Mouse (Mus musculus): ENCODE data around the gene Clrn2. TPM values are rescaled to one million over a fixed set of nuclear protein-coding genes. Genes with fewer than 3 reads are reported as not detected.
A peak's percentile ranks its signal among the peaks of the same experiment; 100 is the strongest.

Gene Clrn2
- polyA plus RNA-seq, 3 experiments from 2014 or later, result not detected

GRCm38 (mm10) chr5:45454456-45454855, 905 bp downstream of the Clrn2 start:
- ATAC-seq, result no peak

GRCm38 (mm10) chr5:45472880-45473450, 19.4 kb downstream of the Clrn2 start:
- no peak for ATAC-seq

GRCm38 (mm10) chr5:45473521-45473920, 20.0 kb downstream of the Clrn2 start:
- ATAC-seq, result no peak

- ATAC-seq, result peak; percentile 81
Observed at GRCm38 (mm10) chr5:45474215-45474614, 20.7 kb downstream of the Clrn2 start.

GRCm38 (mm10) chr5:45474758-45475157, 21.2 kb downstream of the Clrn2 start:
- no peak for ATAC-seq

- no peak for ATAC-seq
Observed at GRCm38 (mm10) chr5:45475771-45476170, 22.2 kb downstream of the Clrn2 start.

GRCm38 (mm10) chr5:45476288-45476687, 22.7 kb downstream of the Clrn2 start:
- ATAC-seq, result no peak

GRCm38 (mm10) chr5:45477601-45478000, 24.1 kb downstream of the Clrn2 start:
- no peak for ATAC-seq

- no peak for ATAC-seq
Observed at GRCm38 (mm10) chr5:45480066-45480465, 26.5 kb downstream of the Clrn2 start.

- ATAC-seq, result no peak
Observed at GRCm38 (mm10) chr5:45481125-45481524, 27.6 kb downstream of the Clrn2 start.

- no peak for ATAC-seq
Observed at GRCm38 (mm10) chr5:45482607-45483006, 29.1 kb downstream of the Clrn2 start.

GRCm38 (mm10) chr5:45483654-45484053, 30.1 kb downstream of the Clrn2 start:
- no peak for ATAC-seq

GRCm38 (mm10) chr5:45491776-45492175, 38.2 kb downstream of the Clrn2 start:
- no peak for ATAC-seq

GRCm38 (mm10) chr5:45493191-45494092, 39.9 kb downstream of the Clrn2 start, which contains the start of gene Lap3:
Gene Lap3, plus strand, starts transcription at chr5:45493374.
- ATAC-seq, result peak; percentile 92

GRCm38 (mm10) chr5:45494093-45494755, 40.7 kb downstream of the Clrn2 start:
- ATAC-seq, result no peak

GRCm38 (mm10) chr5:45495429-45495975, 42.0 kb downstream of the Clrn2 start:
- ATAC-seq, result no peak

- ATAC-seq, result no peak
Observed at GRCm38 (mm10) chr5:45496042-45496441, 42.5 kb downstream of the Clrn2 start.

- no peak for ATAC-seq
Observed at GRCm38 (mm10) chr5:45496479-45496878, 42.9 kb downstream of the Clrn2 start.

GRCm38 (mm10) chr5:45496930-45497550, 43.5 kb downstream of the Clrn2 start:
- ATAC-seq, result no peak

- no peak for ATAC-seq
Observed at GRCm38 (mm10) chr5:45497564-45497963, 44.0 kb downstream of the Clrn2 start.

- ATAC-seq, result no peak
Observed at GRCm38 (mm10) chr5:45510071-45510470, 56.5 kb downstream of the Clrn2 start.

GRCm38 (mm10) chr5:45512908-45513307, 59.4 kb downstream of the Clrn2 start:
- no peak for ATAC-seq

GRCm38 (mm10) chr5:45513511-45513910, 60.0 kb downstream of the Clrn2 start:
- no peak for ATAC-seq
